Mouse (Mus musculus) adrenal gland, adult 10 weeks (tissue): ENCODE results near the gene Ets2. TPM values are rescaled to one million over a fixed set of nuclear protein-coding genes. Genes with fewer than 3 reads are reported as not detected.

ENCODE experiments used
- polyA plus RNA-seq: library from polyadenylated mRNA; stranded (reverse); fragments of 350-450 nt; fragmentation: Illumina TruSeq; extraction: RNeasy Lipid Tissue Mini Kit (QIAGEN cat#74804); gene quantifications from one replicate; pipeline ENCODE4 v1.2.3, GENCODE M21; 2014; ENCODE audit warnings: low read depth, low replicate concordance

Ets2 gene
- 59.3 TPM for polyA plus RNA-seq

DNA sequence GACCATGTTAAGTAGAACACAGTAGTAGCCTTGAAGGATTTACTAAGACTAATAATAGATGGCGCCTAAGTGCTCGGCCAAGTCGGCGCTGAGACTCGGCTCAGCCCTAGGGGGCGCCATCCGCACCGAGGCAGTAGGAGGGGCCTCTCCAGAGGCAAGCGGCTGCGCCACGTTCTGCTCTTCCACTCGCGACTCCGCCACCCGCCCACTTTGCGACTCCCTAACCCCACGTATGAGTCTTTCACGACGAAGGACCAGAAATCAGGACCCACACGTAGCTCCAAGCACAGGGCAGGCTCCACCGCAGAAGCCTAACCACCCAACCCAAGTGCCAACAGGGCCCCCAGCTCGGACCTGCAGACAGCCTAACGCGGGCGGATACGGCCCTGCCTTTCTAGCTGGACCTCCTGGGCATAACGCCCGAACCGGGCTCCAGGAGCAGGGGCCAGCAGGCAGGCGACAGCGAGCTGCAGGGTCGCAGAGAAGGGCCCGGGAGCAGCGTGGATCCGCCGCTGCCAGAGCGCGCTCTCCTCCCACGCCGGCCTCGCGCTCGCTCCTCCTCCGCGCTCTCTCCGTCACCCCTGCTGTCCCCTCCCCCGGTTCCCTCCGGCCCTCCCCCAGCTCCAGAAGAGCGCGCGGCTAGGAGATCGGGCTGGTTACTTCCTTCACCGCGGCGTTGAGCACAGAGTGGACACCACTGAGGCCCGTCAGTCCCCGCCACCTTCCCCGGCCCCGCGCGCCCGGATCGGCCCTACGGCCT lies at the start of gene Ets2:
TSS of gene Ets2 (plus strand) at position 274 of the 760 bp plus-strand sequence.

Other genes with a start within 250 kb of the Ets2 start
- 15.9 TPM for gene Erg, start 115.5 kb upstream of the Ets2 start, polyA plus RNA-seq